In genomic region chr13:32480029-32480428, GRCm38 (mm10) we compare ENCODE assay signal across 20 mouse cellular contexts.
DNase-seq lines count a peak whose midpoint lies in the region; ATAC-seq and TF ChIP-seq lines count a peak whose summit lies in the region.
"Had no signal": no experiment of that assay in that cellular context is flagged by ENCODE, and none has a peak within 500 bp of the region (broad histone marks: within the 10 kb centered on the region; RNA-seq: fewer than 3 reads in every experiment).

No protein-coding gene starts in this region.

- H3K4me3 ChIP-seq in gastrocnemius, adult 2 months, result no peak overlapping the region
- H3K4me3 ChIP-seq in kidney, embryonic 15.5 days (replicated peaks), result no peak overlapping the region
- no peak overlapping the region for H3K4me3 ChIP-seq in kidney, adult 2 months (ENCODE audit: insufficient read depth, low read depth, low read length)
- no peak overlapping the region for H3K4me3 ChIP-seq in limb, embryonic 10.5 days
- H3K4me3 ChIP-seq: forebrain, embryonic 15.5 days; heart, embryonic 15.5 days; hindbrain, embryonic 13.5 days; intestine, embryonic 15.5 days; limb, embryonic 13.5 days; liver, embryonic 15.5 days; neural tube, embryonic 15.5 days had no signal

- H3K27ac ChIP-seq in gastrocnemius, adult 2 months, result peak overlapping the region; percentile 74
- 0 out of 2 replicates have a peak overlapping the region, but pooled peaks have one; percentile 63 for H3K27ac ChIP-seq in kidney, embryonic 15.5 days
- no peak overlapping the region for H3K27ac ChIP-seq in kidney, adult 2 months (ENCODE audit: insufficient read depth, low read depth, low read length)
- 0 out of 2 replicates have a peak overlapping the region, but pooled peaks have one; percentile 59 for H3K27ac ChIP-seq in limb, embryonic 10.5 days
- H3K27ac ChIP-seq: forebrain, embryonic 15.5 days; heart, embryonic 15.5 days; hindbrain, embryonic 13.5 days; intestine, embryonic 15.5 days; liver, embryonic 15.5 days; neural tube, embryonic 15.5 days had no signal

- WGBS in kidney, embryonic 15.5 days, result 18% methylated on average over 4 of the region's 4 CpGs
- 56% methylated on average over 4 of the region's 4 CpGs for WGBS in kidney, adult 2 months
- 13% methylated on average over 4 of the region's 4 CpGs for WGBS in limb, embryonic 10.5 days

- H3K9ac ChIP-seq in kidney, embryonic 15.5 days, result no peak overlapping the region
- H3K9ac ChIP-seq: forebrain, embryonic 15.5 days; heart, embryonic 15.5 days; hindbrain, embryonic 13.5 days; intestine, embryonic 15.5 days; limb, embryonic 13.5 days; liver, embryonic 15.5 days; neural tube, embryonic 15.5 days had no signal

- no peaks in the 10 kb centered on the region for H3K36me3 ChIP-seq in kidney, embryonic 15.5 days
- H3K36me3 ChIP-seq in kidney, adult 2 months (ENCODE audit: control insufficient read depth, insufficient read depth, low read length), result no peaks in the 10 kb centered on the region
- H3K36me3 ChIP-seq in limb, embryonic 10.5 days, result no peaks in the 10 kb centered on the region
- H3K36me3 ChIP-seq: forebrain, embryonic 15.5 days; heart, embryonic 15.5 days; hindbrain, embryonic 13.5 days; intestine, embryonic 15.5 days; limb, embryonic 13.5 days; liver, embryonic 15.5 days; neural tube, embryonic 15.5 days had no signal

- H3K27me3 ChIP-seq in kidney, embryonic 15.5 days, result no peaks in the 10 kb centered on the region
- no peaks in the 10 kb centered on the region for H3K27me3 ChIP-seq in kidney, adult 2 months (replicated peaks; ENCODE audit: control insufficient read depth, insufficient read depth, low read length)
- no peaks in the 10 kb centered on the region for H3K27me3 ChIP-seq in limb, embryonic 10.5 days (ENCODE audit: low read depth, poor library complexity, severe bottlenecking)
- H3K27me3 ChIP-seq: CH12.LX; forebrain, embryonic 15.5 days; heart, embryonic 15.5 days; hindbrain, embryonic 13.5 days; intestine, embryonic 15.5 days; liver, embryonic 15.5 days; neural tube, embryonic 15.5 days had no signal

- no peak for TF ChIP-seq CTCF in gastrocnemius, adult 2 months (IDR thresholded peaks at IDR 0.05)
- TF ChIP-seq CTCF in kidney, adult 2 months (conservative IDR thresholded peaks at IDR 0.05; ENCODE audit: insufficient read depth, insufficient read length, low read depth, low read length), result no peak

- no peak for TF ChIP-seq POLR2A in kidney, adult 2 months (IDR thresholded peaks at IDR 0.05; ENCODE audit: low read depth, low read length)

- DNase-seq in gastrocnemius, adult 2 months, result no peak
- DNase-seq in gastrocnemius, adult 8-10 months (ENCODE audit: low spot score in 2 of 2), result no peak
- DNase-seq in kidney, adult 2 months, result no peak
- DNase-seq in embryo, embryonic 11 days, result peak; percentile 60
- DNase-seq in limb, embryonic 10.5 days (ENCODE audit: low spot score), result no peak
- no peak for DNase-seq in frontal cortex, postnatal 36 days (ENCODE audit: low spot score in 2 of 2)
- DNase-seq in lung, adult 18-20 months, result no peak
- DNase-seq: lung, postnatal 4 days; right cerebral cortex, postnatal 25 days; thymus, postnatal 4 days had no signal

- H3K4me2 ChIP-seq in kidney, embryonic 15.5 days, result no peak overlapping the region
- H3K4me2 ChIP-seq: forebrain, embryonic 15.5 days; heart, embryonic 15.5 days; hindbrain, embryonic 13.5 days; intestine, embryonic 15.5 days; limb, embryonic 13.5 days; liver, embryonic 15.5 days; midbrain, embryonic 11.5 days; neural tube, embryonic 15.5 days had no signal

- no peaks in the 10 kb centered on the region for H3K9me3 ChIP-seq in kidney, embryonic 15.5 days (replicated peaks)
- no peaks in the 10 kb centered on the region for H3K9me3 ChIP-seq in limb, embryonic 10.5 days (replicated peaks)
- H3K9me3 ChIP-seq: forebrain, embryonic 15.5 days; heart, embryonic 15.5 days; hindbrain, embryonic 13.5 days; intestine, embryonic 15.5 days; limb, embryonic 13.5 days; liver, embryonic 15.5 days; neural tube, embryonic 15.5 days had no signal

- H3K4me1 ChIP-seq in kidney, embryonic 15.5 days, result peaks cover 36% of the 10 kb centered on the region
- H3K4me1 ChIP-seq in kidney, adult 2 months (ENCODE audit: control insufficient read depth, insufficient read depth, low read length), result no peaks in the 10 kb centered on the region
- peaks cover 42% of the 10 kb centered on the region for H3K4me1 ChIP-seq in limb, embryonic 10.5 days
- H3K4me1 ChIP-seq: forebrain, embryonic 15.5 days; heart, embryonic 15.5 days; hindbrain, embryonic 13.5 days; intestine, embryonic 15.5 days; liver, embryonic 15.5 days; neural tube, embryonic 15.5 days had no signal

- intact Hi-C loops in gastrocnemius, adult 2 months (cut with DNase I), result no loop called here

- no peak for ATAC-seq in kidney, embryonic 15.5 days (replicated peaks; ENCODE audit: low FRiP score)
- ATAC-seq: forebrain, embryonic 15.5 days; intestine, embryonic 15.5 days had no signal
